Mouse (Mus musculus): ENCODE measurements around the gene Pax2. TPM values are rescaled to one million over a fixed set of nuclear protein-coding genes. Genes with fewer than 3 reads are reported as not detected.
A peak's percentile ranks its signal among the peaks of the same experiment; 100 is the strongest.

Pax2 gene
- total and polyA plus RNA-seq, 3 experiments, result not detected

- no peak for TF ChIP-seq CHD1 (IDR thresholded peaks at IDR 0.05; ENCODE audit: low read depth, low read length)
- TF ChIP-seq MAFK (IDR thresholded peaks at IDR 0.05; ENCODE audit: insufficient replicate concordance, low read length), result 0 out of 2 replicates have a peak, but pooled peaks have one; percentile 37
- peak; percentile 56 for TF ChIP-seq JUN (IDR thresholded peaks at IDR 0.05; ENCODE audit: insufficient read depth, low read depth, low read length)
- TF ChIP-seq ETS1 (conservative IDR thresholded peaks at IDR 0.05; ENCODE audit: low read depth, low read length), result peak; percentile 78
- no peak for TF ChIP-seq USF2 (conservative IDR thresholded peaks at IDR 0.05; ENCODE audit: low read depth, low read length)
- TF ChIP-seq TBP (conservative IDR thresholded peaks at IDR 0.05; ENCODE audit: low read depth, low read length), result no peak
- no peak for TF ChIP-seq ZNF384 (IDR thresholded peaks at IDR 0.05; ENCODE audit: low read depth, low read length)
- TF ChIP-seq NELFE (IDR thresholded peaks at IDR 0.05; ENCODE audit: low read depth, low read length), result no peak
- no peak; the same call in 1 of the 2 replicates for TF ChIP-seq RAD21 (IDR thresholded peaks at IDR 0.05; ENCODE audit: low read depth, low read length)
- TF ChIP-seq ZC3H11A (IDR thresholded peaks at IDR 0.05; ENCODE audit: low read depth, low read length), result no peak
- no peak for TF ChIP-seq BHLHE40 (IDR thresholded peaks at IDR 0.05; ENCODE audit: low read depth, low read length)
- TF ChIP-seq SMC3 (IDR thresholded peaks at IDR 0.05; ENCODE audit: low read depth, low read length), result no peak
These were observed 62.8 kb downstream of the Pax2 start (continued) for GRCm38 (mm10) chr19:44818676-44819075.

GRCm38 (mm10) chr19:44821581-44821980, 65.7 kb downstream of the Pax2 start:
- no peaks in the 10 kb centered on the region for H3K79me2 ChIP-seq (replicated peaks; ENCODE audit: control insufficient read depth, extremely low read depth, insufficient read depth, poor library complexity, severe bottlenecking)
- H3K4me1 ChIP-seq (ENCODE audit: control insufficient read depth in 1 of 2, insufficient read depth in 2 of 2), result peaks cover 30 to 62% of the 10 kb centered on the region in 2 experiments
- no peaks in the 10 kb centered on the region for H3K9me3 ChIP-seq (replicated peaks; ENCODE audit: low read length)
- no peaks in the 10 kb centered on the region for H3K36me3 ChIP-seq (replicated peaks in 1 of 2; ENCODE audit: control insufficient read depth in 1 of 2, insufficient read depth in 1 of 2, low read length in 1 of 2)
- in situ Hi-C loops (cut with MboI; ENCODE audit: low pct_ligation_motif_present, low pct_unique_long_range_greater_than_20kb, low sequenced_read_pairs), result no loop called here
- H3K4me3 ChIP-seq (replicated peaks in 1 of 3; ENCODE audit: low read depth in 2 of 3, low read length in 2 of 3, poor library complexity in 1 of 3), result no peak overlapping the region
- no peaks in the 10 kb centered on the region for H3K27me3 ChIP-seq (replicated peaks)
- H3K9ac ChIP-seq (ENCODE audit: insufficient read depth, low read depth), result no peak overlapping the region
- DNase-seq (ENCODE audit: extremely low read depth), result no peak
- TF ChIP-seq TBP (conservative IDR thresholded peaks at IDR 0.05; ENCODE audit: low read depth, low read length), result no peak
- no peak for TF ChIP-seq POLR2A (IDR thresholded peaks at IDR 0.05; ENCODE audit: low read depth, low read length)
- no peak for TF ChIP-seq USF2 (conservative IDR thresholded peaks at IDR 0.05; ENCODE audit: low read depth, low read length)
- TF ChIP-seq RAD21 (IDR thresholded peaks at IDR 0.05; ENCODE audit: low read depth, low read length), result no peak
- no peak for TF ChIP-seq CHD2 (IDR thresholded peaks at IDR 0.05; ENCODE audit: low read length)
- dilution Hi-C loops (cut with MboI; ENCODE audit: extremely low pct_ligation_motif_present, extremely low pct_unique_long_range_greater_than_20kb, low sequenced_read_pairs), result no loop called here
- H3K27ac ChIP-seq (ENCODE audit: insufficient read depth, low read depth), result no peak overlapping the region
- no peak overlapping the region for H3K4me2 ChIP-seq (ENCODE audit: insufficient read depth, low read depth, poor library complexity, severe bottlenecking)

GRCm38 (mm10) chr19:44822295-44822694, 66.5 kb downstream of the Pax2 start:
- Histone ChIP-seq H3K27ac (ENCODE audit: insufficient read depth, low read depth) (no peak overlapping the region), H3K36me3 (replicated peaks in 1 of 2; ENCODE audit: control insufficient read depth in 1 of 2, insufficient read depth in 1 of 2, low read length in 1 of 2) (no peaks in the 10 kb centered on the region)
- dilution Hi-C loops (cut with MboI; ENCODE audit: extremely low pct_ligation_motif_present, extremely low pct_unique_long_range_greater_than_20kb, low sequenced_read_pairs), result no loop called here

More at GRCm38 (mm10) chr19:44822295-44822694, 66.5 kb downstream of the Pax2 start:
- TF ChIP-seq E2F4 (IDR thresholded peaks at IDR 0.05; ENCODE audit: insufficient replicate concordance, low read depth, low read length) (no peak), TCF12 (IDR thresholded peaks at IDR 0.05; ENCODE audit: low read depth, low read length) (no peak), RAD21 (IDR thresholded peaks at IDR 0.05; ENCODE audit: low read depth, low read length) (peak; percentile 44), MAFK (IDR thresholded peaks at IDR 0.05; ENCODE audit: insufficient replicate concordance, low read length) (no peak), GABPA (IDR thresholded peaks at IDR 0.05; ENCODE audit: insufficient replicate concordance, low read depth, low read length) (no peak), SMC3 (IDR thresholded peaks at IDR 0.05; ENCODE audit: low read depth, low read length) (peak; percentile 37), CTCF (conservative IDR thresholded peaks at IDR 0.05 in 1 of 2, IDR thresholded peaks at IDR 0.05 in 1 of 2; ENCODE audit: low read depth in 2 of 2, low read length in 2 of 2) (peak in 1 of 2 experiments; percentile 38; a peak in 2 of 4 replicates), USF1 (IDR thresholded peaks at IDR 0.05; ENCODE audit: low read depth, low read length) (no peak)
- in situ Hi-C loops (cut with MboI; ENCODE audit: low pct_ligation_motif_present, low pct_unique_long_range_greater_than_20kb, low sequenced_read_pairs), result no loop called here
- Histone ChIP-seq H3K9me3 (replicated peaks; ENCODE audit: low read length) (no peaks in the 10 kb centered on the region), H3K9ac (ENCODE audit: insufficient read depth, low read depth) (no peak overlapping the region), H3K4me3 (replicated peaks in 1 of 3; ENCODE audit: low read depth in 2 of 3, low read length in 2 of 3, poor library complexity in 1 of 3) (no peak overlapping the region), H3K4me2 (ENCODE audit: insufficient read depth, low read depth, poor library complexity, severe bottlenecking) (no peak overlapping the region), H3K4me1 (ENCODE audit: control insufficient read depth in 1 of 2, insufficient read depth in 2 of 2) (peaks cover 30 to 62% of the 10 kb centered on the region in 2 experiments), H3K27me3 (replicated peaks) (no peaks in the 10 kb centered on the region), H3K79me2 (replicated peaks; ENCODE audit: control insufficient read depth, extremely low read depth, insufficient read depth, poor library complexity, severe bottlenecking) (no peaks in the 10 kb centered on the region)
- no peak for DNase-seq (ENCODE audit: extremely low read depth)

Data from CH12.LX (cell line).